Mouse (Mus musculus): Measurements from ENCODE around the gene Spty2d1. TPM values are rescaled to one million over a fixed set of nuclear protein-coding genes. Genes with fewer than 3 reads are reported as not detected.
A peak's percentile ranks its signal among the peaks of the same experiment; 100 is the strongest.

Gene Spty2d1
- total RNA-seq, 2 experiments from 2014 or later: 15.1 TPM

DNA sequence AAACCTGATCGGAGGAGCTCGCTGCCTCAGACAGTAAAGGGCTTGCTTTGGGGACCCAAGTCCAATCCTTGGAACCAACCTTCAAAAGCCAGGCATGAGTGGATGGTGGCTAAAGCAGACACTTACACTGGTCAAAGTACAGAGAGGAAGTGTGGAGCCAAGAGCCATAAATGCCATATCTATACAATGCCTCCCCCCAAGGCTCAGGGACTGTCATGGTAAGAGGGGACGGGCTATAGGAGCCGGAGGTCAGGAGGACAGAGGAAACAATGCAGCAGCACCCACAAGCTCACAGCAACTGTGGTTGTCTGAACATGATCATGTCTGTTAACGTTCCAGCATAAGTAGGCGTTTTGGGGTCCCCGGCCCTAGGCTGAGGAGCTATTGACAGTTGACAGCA lies 16.2 kb upstream of the Spty2d1 start:
- intact Hi-C loops (cut with DNase I): no loop called here
- no peak for DNase-seq (ENCODE audit: low spot score in 2 of 2)

GRCm38 (mm10) chr7:47023530-47023929 lies 15.3 kb upstream of the Spty2d1 start:
- peak; percentile 67 to 80 for DNase-seq (ENCODE audit: low spot score in 2 of 2)
- intact Hi-C loops (cut with DNase I): loop anchor here (1.0 to 2.0 kb wide), 2 partner anchors 57 to 127 kb away; no protein-coding TSS in a partner anchor

DNA sequence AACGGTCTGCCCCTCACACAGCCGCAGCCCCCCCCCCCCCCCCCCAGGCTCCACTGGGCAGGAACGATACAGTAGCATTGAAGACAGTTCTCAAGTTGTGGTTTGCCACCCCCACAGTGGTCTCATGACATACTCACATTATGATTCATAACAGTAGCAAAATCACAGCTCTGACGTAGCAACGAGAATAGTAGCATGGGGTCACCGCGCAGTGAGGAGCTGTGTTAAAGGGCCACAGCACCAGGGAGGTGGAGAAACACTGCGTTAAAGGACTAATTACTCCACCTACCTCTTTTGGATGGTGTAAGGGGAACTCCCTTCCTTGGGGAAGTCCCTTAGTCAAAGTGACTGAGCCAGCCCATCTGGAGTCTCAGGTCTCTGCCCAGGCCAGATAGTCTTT lies 14.3 kb upstream of the Spty2d1 start:
- intact Hi-C loops (cut with DNase I): loop anchor here (2.0 kb wide), 1 partner anchor 58 kb away; no protein-coding TSS in a partner anchor
- no peak for DNase-seq (ENCODE audit: low spot score in 2 of 2)

DNA sequence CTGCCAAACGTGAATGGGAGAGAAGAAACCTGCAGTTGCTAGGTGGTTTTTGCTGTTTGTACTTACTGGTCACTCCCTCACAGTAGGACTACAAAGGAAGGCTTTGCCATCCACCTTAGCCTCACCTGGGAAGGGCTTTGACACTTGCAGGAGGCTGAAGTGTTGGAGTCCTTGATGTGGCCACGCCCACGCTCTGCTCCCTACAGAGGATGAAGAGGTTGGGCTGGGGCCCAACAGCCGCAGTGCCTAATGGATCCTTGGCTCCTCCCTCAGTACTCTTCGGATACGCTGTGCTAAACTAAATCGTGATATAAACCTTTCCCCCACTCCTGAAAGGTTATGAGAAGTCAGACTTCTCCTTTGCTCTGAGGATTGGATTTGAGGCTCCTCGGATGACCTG lies 12.7 kb upstream of the Spty2d1 start:
- intact Hi-C loops (cut with DNase I): no loop called here
- no peak for DNase-seq (ENCODE audit: low spot score in 2 of 2)

GRCm38 (mm10) chr7:47019641-47020040 lies 11.4 kb upstream of the Spty2d1 start:
- intact Hi-C loops (cut with DNase I): no loop called here
- peak; percentile 57 to 59 for DNase-seq (ENCODE audit: low spot score in 2 of 2)

DNA sequence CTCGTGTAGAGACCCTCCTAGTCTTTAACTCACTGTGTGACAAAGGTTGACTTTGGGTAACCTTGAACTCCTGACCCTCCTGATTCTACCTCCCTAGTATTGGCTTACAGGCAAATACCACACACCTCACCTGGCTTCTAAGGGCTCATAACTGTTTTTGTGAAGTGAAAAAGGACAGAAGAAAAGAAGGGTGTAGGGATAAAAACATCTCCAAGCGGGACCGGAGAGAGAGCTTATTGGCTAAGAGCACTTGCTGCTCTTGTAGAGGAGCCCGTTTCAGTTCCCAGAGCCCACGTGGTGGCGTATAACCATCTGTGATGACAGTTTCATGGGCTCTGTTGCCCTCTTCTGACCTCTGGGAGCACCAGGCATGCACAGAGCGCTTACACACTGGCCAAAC lies 8.9 kb upstream of the Spty2d1 start:
- DNase-seq (ENCODE audit: low spot score in 2 of 2): no peak
- intact Hi-C loops (cut with DNase I): no loop called here

DNA sequence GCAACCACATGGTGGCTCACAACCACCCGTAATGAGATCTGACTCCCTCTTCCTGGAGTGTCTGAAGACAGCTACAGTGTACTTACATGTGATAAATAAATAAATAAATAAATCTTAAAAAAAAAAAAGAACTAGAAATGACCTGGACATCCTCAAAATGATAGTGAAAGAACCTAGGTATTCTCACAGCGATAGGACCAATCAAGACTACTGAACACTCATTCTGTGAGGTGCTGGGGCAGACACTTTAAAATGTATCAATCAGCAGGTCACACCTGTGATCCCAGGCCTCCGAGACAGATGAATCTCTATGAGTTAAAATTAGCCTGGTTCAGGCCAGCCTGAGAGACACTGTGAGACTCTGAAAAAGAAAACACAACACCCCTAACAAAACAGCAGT lies 8.4 kb upstream of the Spty2d1 start:
- no peak for DNase-seq (ENCODE audit: low spot score in 2 of 2)
- intact Hi-C loops (cut with DNase I): no loop called here

DNA sequence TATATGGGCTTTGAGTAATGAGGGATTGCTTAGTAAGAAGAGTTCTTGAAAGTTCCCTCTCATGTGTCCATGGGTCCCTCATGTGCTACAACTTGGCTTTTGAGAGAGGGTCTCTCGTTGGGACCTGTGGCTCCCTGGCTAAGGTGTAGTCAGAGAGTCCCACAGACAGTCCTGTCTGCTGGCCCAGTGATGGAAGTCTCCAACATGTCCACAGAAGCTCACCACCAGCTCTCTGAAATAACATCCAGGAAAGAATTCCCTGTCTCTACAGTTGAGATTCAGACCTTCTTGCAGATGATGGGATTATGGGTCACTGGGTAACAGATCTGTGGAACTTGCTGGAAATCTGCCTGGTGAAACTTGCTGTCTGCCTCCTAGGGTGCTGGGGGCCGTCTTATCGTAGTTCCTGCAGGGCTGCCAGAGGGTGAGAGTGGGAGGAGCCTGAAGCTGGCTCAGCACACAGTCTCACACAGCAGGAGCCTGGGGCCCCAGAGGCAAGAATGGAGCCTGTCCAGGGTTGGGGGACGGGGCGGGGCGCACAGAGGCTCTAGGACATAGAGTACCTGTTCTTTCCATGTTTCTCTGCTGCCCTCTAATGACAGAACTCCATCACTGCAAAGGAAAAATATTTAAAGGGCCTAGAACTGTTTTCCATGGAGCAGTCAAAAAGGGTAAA lies 7.3 kb upstream of the Spty2d1 start:
- DNase-seq (ENCODE audit: low spot score in 2 of 2): peak; percentile 57
- intact Hi-C loops (cut with DNase I): loop anchor here (2.0 kb wide), 1 partner anchor 51 kb away; no protein-coding TSS in a partner anchor

DNA sequence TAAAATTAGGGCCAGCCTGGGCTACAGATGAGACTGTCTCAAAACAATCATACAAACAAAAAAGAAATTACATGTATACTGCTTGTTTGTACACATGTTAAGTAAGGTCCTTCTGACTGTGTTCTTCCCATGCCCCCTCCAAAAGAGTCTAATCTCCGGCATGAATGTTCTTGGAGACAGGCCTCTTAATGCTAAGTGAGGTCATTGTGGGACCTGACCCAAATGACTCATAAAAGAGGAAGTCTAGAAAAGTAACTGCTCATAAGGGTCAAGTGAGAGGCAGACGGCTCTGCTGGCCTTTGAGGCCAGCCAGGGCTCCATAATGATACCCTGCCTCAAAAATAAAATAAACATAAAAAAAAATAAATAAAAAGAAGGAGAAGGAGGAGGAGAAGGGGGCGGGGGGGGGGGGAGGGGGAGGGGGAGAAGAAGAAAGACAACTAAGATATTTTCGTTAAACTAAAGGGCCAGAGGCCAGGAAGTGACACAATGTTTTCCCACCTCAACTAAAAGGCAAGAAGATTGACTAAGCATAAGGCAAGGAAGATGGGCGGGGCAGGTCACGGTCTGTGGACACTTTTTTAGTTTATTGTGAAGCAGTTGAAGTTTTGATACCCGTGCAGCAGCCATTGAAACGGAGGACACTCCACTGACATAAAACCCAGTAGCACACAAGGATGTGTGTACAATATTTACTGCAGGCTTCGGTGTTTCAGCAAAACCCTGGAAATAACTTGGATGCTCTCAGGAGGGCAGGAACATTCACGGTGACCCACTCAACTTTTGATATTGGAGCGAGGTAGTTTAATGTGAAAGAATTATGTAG lies 6.6 kb upstream of the Spty2d1 start:
- no peak for DNase-seq (ENCODE audit: low spot score in 2 of 2)
- intact Hi-C loops (cut with DNase I): loop anchor here (2.0 kb wide), 1 partner anchor 50 kb away; no protein-coding TSS in a partner anchor

GRCm38 (mm10) chr7:47013131-47013767 lies 5.0 kb upstream of the Spty2d1 start:
- intact Hi-C loops (cut with DNase I): no loop called here
- DNase-seq (ENCODE audit: low spot score in 2 of 2): no peak

GRCm38 (mm10) chr7:47007818-47008167 lies 418 bp downstream of the Spty2d1 start:
- intact Hi-C loops (cut with DNase I): loop anchor here (2.0 to 5.0 kb wide), 2 partner anchors 49 to 160 kb away; partner anchors contain the start of gene Uevld

DNA sequence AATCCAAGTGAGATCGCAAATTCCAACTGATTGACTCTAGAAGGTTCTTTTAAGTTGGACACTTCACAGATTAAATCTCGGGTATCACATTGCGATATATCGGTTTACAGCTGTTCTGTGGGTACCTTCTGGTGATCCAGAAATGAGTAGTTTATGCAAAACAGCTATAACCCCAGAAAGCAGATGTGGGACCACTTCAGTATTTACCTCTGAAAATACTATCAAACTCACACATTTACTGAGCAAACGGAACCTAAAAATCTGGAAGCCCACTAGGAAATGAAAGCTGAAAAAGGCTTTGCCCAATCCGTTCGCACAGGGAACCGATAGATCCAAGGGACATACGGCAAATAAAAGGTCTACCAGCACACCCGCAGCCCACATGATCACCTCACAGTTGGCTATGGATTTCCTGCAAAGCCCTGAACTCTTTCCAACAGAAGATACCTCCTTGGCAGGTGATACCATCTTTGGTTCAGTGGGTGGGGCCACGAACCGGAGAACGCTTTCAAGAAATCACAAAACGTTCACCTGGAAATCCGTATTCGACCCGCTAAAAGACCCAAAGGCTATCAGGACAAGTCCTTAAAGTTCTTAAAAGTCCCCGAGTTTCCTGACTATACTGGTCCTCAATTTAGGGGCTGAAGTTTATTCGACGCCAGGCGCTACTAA lies 966 bp downstream of the Spty2d1 start:
- DNase-seq (ENCODE audit: low spot score in 2 of 2): no peak
- intact Hi-C loops (cut with DNase I): loop anchor here (5.0 kb wide), 1 partner anchor 160 kb away; no protein-coding TSS in a partner anchor

More at GRCm38 (mm10) chr7:47007818-47008167, 418 bp downstream of the Spty2d1 start:
- no peak for DNase-seq (ENCODE audit: low spot score in 2 of 2)

GRCm38 (mm10) chr7:47003411-47004115 lies 4.6 kb downstream of the Spty2d1 start:
- DNase-seq (ENCODE audit: low spot score in 2 of 2): no peak
- intact Hi-C loops (cut with DNase I): no loop called here

- intact Hi-C loops (cut with DNase I): no loop called here
- no peak for DNase-seq (ENCODE audit: low spot score in 2 of 2)
Measured at GRCm38 (mm10) chr7:47001900-47002275, 6.3 kb downstream of the Spty2d1 start.

GRCm38 (mm10) chr7:47001125-47001899 lies 6.9 kb downstream of the Spty2d1 start:
- intact Hi-C loops (cut with DNase I): no loop called here
- no peak for DNase-seq (ENCODE audit: low spot score in 2 of 2)

DNA sequence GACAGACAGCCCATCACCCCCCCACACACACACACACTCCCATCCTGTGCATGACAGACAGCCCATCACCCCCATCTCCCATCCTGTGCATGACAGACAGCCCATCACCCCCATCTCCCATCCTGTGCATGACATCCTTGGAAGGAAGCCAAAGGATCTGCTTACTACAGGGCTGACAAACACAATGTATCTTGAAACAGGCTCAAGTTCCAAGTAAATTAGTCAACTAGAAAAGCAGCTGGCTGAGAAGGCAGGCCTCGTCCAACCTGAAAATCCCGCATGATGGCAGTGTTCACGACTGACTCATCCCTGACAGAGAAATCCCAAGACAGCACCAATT lies 7.6 kb downstream of the Spty2d1 start:
- DNase-seq (ENCODE audit: low spot score in 2 of 2): no peak
- intact Hi-C loops (cut with DNase I): no loop called here

GRCm38 (mm10) chr7:46999983-47000643 lies 8.1 kb downstream of the Spty2d1 start:
- DNase-seq (ENCODE audit: low spot score in 2 of 2): no peak
- intact Hi-C loops (cut with DNase I): no loop called here

GRCm38 (mm10) chr7:46998942-46999341 lies 9.3 kb downstream of the Spty2d1 start:
- no peak for DNase-seq (ENCODE audit: low spot score in 2 of 2)
- intact Hi-C loops (cut with DNase I): no loop called here

All from left cerebral cortex, postnatal 36 days (tissue).